In genomic region chr3:131703134-131703533, GRCm38 (mm10) we compare ENCODE assay signal across 8 mouse cellular contexts.
DNase-seq lines count a peak whose midpoint lies in the region; ATAC-seq and TF ChIP-seq lines count a peak whose summit lies in the region.

No protein-coding gene starts in this region.

- no peaks in the 10 kb centered on the region for H3K9me3 ChIP-seq in forebrain, postnatal 0 days (ENCODE audit: low read length)
- H3K9me3 ChIP-seq in forebrain, embryonic 15.5 days = no peaks in the 10 kb centered on the region
- H3K9me3 ChIP-seq in liver, embryonic 11.5 days (ENCODE audit: control insufficient read depth, low read length) = no peaks in the 10 kb centered on the region
- H3K9me3 ChIP-seq in limb, embryonic 14.5 days (ENCODE audit: control insufficient read depth, low read length) = no peaks in the 10 kb centered on the region
- no peaks in the 10 kb centered on the region for H3K9me3 ChIP-seq in forebrain, embryonic 12.5 days

- H3K4me2 ChIP-seq in forebrain, postnatal 0 days (ENCODE audit: low read depth) = no peak overlapping the region
- no peak overlapping the region for H3K4me2 ChIP-seq in forebrain, embryonic 15.5 days (replicated peaks)
- no peak overlapping the region for H3K4me2 ChIP-seq in liver, embryonic 11.5 days
- H3K4me2 ChIP-seq in limb, embryonic 14.5 days (replicated peaks; ENCODE audit: low read depth, low read length, severe bottlenecking) = no peak overlapping the region
- no peak overlapping the region for H3K4me2 ChIP-seq in forebrain, embryonic 12.5 days

- H3K36me3 ChIP-seq in forebrain, postnatal 0 days (ENCODE audit: insufficient read depth) = no peaks in the 10 kb centered on the region
- H3K36me3 ChIP-seq in forebrain, embryonic 15.5 days = no peaks in the 10 kb centered on the region
- no peaks in the 10 kb centered on the region for H3K36me3 ChIP-seq in liver, embryonic 11.5 days (ENCODE audit: control insufficient read depth, insufficient read depth, low read length)
- no peaks in the 10 kb centered on the region for H3K36me3 ChIP-seq in limb, embryonic 14.5 days (ENCODE audit: control insufficient read depth, insufficient read depth, low read length)
- H3K36me3 ChIP-seq in forebrain, embryonic 12.5 days (replicated peaks) = no peaks in the 10 kb centered on the region

- H3K9ac ChIP-seq in forebrain, postnatal 0 days = no peak overlapping the region
- no peak overlapping the region for H3K9ac ChIP-seq in forebrain, embryonic 15.5 days (replicated peaks)
- no peak overlapping the region for H3K9ac ChIP-seq in liver, embryonic 11.5 days (ENCODE audit: low read depth, low read length)
- H3K9ac ChIP-seq in limb, embryonic 14.5 days (ENCODE audit: low read depth, low read length, severe bottlenecking) = no peak overlapping the region
- no peak overlapping the region for H3K9ac ChIP-seq in forebrain, embryonic 12.5 days

- no peaks in the 10 kb centered on the region for H3K4me1 ChIP-seq in forebrain, postnatal 0 days (ENCODE audit: insufficient read depth)
- H3K4me1 ChIP-seq in forebrain, embryonic 15.5 days = no peaks in the 10 kb centered on the region
- no peaks in the 10 kb centered on the region for H3K4me1 ChIP-seq in liver, embryonic 11.5 days (replicated peaks; ENCODE audit: control insufficient read depth, insufficient read depth, low read length)
- no peaks in the 10 kb centered on the region for H3K4me1 ChIP-seq in limb, embryonic 14.5 days (ENCODE audit: control insufficient read depth, insufficient read depth, low read length)
- no peaks in the 10 kb centered on the region for H3K4me1 ChIP-seq in forebrain, embryonic 12.5 days

- ATAC-seq in forebrain, postnatal 0 days = peak; percentile 43; the same call in 1 of the 2 replicates
- ATAC-seq in forebrain, embryonic 15.5 days (replicated peaks) = no peak
- no peak for ATAC-seq in liver, embryonic 11.5 days (replicated peaks; ENCODE audit: low FRiP score)
- no peak for ATAC-seq in limb, embryonic 14.5 days (ENCODE audit: low FRiP score, low read depth)
- no peak for ATAC-seq in forebrain, embryonic 12.5 days (ENCODE audit: low FRiP score)

- peak; percentile 60 for TF ChIP-seq CTCF in forebrain, postnatal 0 days (IDR thresholded peaks at IDR 0.05; ENCODE audit: low read depth)

- no peak for TF ChIP-seq POLR2A in limb, embryonic 14.5 days (IDR thresholded peaks at IDR 0.05; ENCODE audit: borderline replicate concordance, extremely low read depth, insufficient read depth, insufficient read length)

- no peaks in the 10 kb centered on the region for H3K27me3 ChIP-seq in forebrain, postnatal 0 days (ENCODE audit: insufficient read depth, low read length)
- no peaks in the 10 kb centered on the region for H3K27me3 ChIP-seq in forebrain, embryonic 15.5 days
- H3K27me3 ChIP-seq in liver, embryonic 11.5 days (replicated peaks; ENCODE audit: control insufficient read depth, insufficient read depth, low read length) = no peaks in the 10 kb centered on the region
- no peaks in the 10 kb centered on the region for H3K27me3 ChIP-seq in limb, embryonic 14.5 days (ENCODE audit: control insufficient read depth, insufficient read depth, low read length)
- no peaks in the 10 kb centered on the region for H3K27me3 ChIP-seq in forebrain, embryonic 12.5 days

- no peak overlapping the region for H3K27ac ChIP-seq in forebrain, postnatal 0 days (ENCODE audit: low read depth, low read length)
- H3K27ac ChIP-seq in forebrain, embryonic 15.5 days (replicated peaks) = no peak overlapping the region
- no peak overlapping the region for H3K27ac ChIP-seq in liver, embryonic 11.5 days (ENCODE audit: low read depth, low read length)
- H3K27ac ChIP-seq in limb, embryonic 14.5 days (replicated peaks; ENCODE audit: low read depth, low read length) = no peak overlapping the region
- no peak overlapping the region for H3K27ac ChIP-seq in forebrain, embryonic 12.5 days

- DNase-seq in forebrain, postnatal 0 days = peak; percentile 72
- peak; percentile 6 for DNase-seq in liver
- DNase-seq in liver, embryonic 11.5 days (ENCODE audit: low spot score) = no peak
- peak; percentile 19 for DNase-seq in adrenal gland, postnatal 25 days
- DNase-seq in limb, embryonic 14.5 days (ENCODE audit: low spot score) = peak; percentile 59
- DNase-seq in gastrocnemius, postnatal 4 days (ENCODE audit: low spot score in 2 of 2) = no peak

- H3K4me3 ChIP-seq in forebrain, postnatal 0 days (ENCODE audit: low read depth, low read length) = no peak overlapping the region
- no peak overlapping the region for H3K4me3 ChIP-seq in forebrain, embryonic 15.5 days
- H3K4me3 ChIP-seq in liver, embryonic 11.5 days (ENCODE audit: low read depth, low read length) = no peak overlapping the region
- H3K4me3 ChIP-seq in limb, embryonic 14.5 days (replicated peaks; ENCODE audit: low read length) = no peak overlapping the region
- no peak overlapping the region for H3K4me3 ChIP-seq in forebrain, embryonic 12.5 days (replicated peaks)

Comparison
In these comparisons a context has a peak if more than half of its experiments do, and no peak if none do; other contexts are left out.
1. DNase-seq: peak in forebrain, postnatal 0 days (single experiment), liver (single experiment), adrenal gland, postnatal 25 days (single experiment) and limb, embryonic 14.5 days (single experiment); none in liver, embryonic 11.5 days (single experiment) and gastrocnemius, postnatal 4 days (0 of 2).